Mouse (Mus musculus): ENCODE results near the gene Stxbp4.

DNA sequence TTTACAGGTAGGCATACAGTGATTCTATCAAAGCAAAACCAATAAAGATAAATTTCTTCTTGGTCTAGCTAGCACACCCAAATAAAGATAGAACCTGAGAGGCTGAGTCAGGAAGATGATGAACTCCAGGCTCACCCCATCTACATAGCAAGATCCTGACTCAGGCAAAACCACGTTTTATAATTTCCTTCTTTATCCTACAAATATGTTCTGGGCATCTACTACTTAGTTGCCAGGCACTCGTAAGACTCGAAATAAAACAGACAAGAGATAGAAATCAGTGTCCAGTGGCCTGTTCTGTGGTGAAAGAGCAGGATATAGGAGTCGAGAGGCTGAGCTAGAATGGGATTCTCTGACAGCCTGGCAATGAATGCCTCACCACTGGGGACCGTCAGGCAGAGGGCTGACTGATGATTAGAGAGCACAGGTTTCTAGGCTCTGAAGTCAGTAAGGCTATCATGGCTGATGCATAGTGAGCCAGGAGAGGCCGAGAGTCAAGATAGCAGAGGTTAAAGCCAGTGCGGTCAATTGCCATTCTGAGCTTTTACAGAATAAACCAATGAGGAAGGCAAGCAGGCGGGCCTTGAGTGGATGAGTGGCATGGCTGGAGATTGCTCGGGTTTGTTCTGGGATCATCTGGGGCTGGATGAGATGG, 12.5 kb upstream of the Stxbp4 start:
- TF ChIP-seq CTCF (IDR thresholded peaks at IDR 0.05) (no peak), POLR2A (IDR thresholded peaks at IDR 0.05; ENCODE audit: insufficient read depth, low read depth, low read length) (no peak)
